Mouse (Mus musculus) 416B (cell line): ENCODE results near the gene Per2.

Source experiments
- DNase-seq: peaks from one replicate; pipeline ENCODE4 v3.0.0; 2011; ENCODE audit warnings: low read depth

Gene Per2

DNA sequence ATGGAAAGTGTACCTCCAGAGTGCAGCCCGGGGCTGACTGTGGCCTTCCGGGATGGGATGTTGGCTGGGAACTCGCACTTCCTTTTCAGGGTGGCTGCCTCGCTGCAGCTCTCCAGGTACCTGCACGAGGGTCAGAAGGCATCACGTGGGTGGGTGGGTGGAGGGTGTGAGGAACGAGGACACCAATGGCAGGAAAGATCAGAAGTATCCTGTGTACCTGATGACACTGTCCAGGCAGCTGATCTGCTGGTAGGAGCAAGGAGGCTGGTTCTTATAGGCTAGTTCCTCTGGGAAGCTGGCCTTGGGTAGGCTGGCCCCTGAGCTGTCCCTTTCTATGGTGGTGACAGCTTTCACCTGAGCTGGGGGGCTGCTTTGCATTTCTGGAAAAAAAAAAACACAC lies 28.4 kb downstream of the Per2 start:
- no peak for DNase-seq

DNA sequence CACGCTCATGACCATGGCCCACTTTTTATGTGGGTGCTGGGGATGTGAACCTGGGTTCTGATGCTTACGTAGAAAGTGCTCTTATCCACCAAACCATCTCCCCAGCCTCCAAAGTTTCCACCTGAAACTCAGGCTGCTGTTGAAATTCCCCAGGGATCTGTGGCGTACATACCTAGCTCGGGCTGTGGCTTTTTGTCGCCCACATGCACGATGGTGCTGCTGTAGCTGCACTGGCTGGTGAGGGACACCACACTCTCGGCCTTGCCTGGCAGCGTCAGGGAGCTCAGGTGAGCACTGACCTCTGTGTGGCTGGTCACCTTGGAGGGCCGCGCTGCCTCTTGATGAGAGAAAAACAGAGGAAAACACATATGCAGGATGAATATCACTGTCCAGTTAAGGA lies 29.9 kb downstream of the Per2 start:
- no peak for DNase-seq

DNA sequence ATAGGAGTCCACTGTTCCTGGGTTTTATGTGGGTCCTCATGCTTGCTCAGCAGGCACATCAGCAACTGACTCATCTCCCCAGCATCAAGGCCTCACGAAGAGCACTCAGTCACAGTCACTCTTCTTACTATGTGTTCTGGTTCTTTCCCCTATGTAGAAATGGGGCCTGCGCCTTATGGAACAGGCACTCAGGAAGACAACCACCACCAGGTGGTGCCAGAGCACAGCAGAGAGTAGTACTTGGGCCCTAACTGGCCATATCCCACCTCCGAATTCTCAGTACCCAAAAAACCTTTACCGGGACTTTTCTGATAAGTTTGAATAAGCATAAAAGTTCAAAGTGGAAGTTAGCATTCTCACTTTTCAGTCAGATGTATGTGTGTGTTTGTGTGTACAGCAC lies 30.5 kb downstream of the Per2 start:
- DNase-seq = peak; percentile 78

DNA sequence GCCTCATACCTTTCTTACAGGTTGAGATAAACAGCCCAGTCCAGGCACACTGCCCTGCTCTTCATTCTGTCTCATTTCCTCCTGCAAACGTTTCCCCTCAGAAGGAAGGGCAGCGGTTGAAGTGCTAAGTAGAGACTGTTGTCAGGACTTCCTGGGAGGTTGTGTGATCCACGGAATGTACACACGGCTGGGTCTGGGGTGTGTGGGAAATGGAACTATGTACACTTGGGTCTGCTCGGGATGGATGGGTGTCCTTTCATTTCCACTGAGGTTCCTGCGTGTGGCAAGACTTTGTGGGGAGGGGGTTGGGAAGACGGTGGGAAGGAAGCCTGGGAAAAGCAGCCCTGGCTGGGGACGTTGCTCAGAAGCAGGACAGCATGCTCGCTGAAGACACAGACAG lies 32.7 kb downstream of the Per2 start:
- no peak for DNase-seq

DNA sequence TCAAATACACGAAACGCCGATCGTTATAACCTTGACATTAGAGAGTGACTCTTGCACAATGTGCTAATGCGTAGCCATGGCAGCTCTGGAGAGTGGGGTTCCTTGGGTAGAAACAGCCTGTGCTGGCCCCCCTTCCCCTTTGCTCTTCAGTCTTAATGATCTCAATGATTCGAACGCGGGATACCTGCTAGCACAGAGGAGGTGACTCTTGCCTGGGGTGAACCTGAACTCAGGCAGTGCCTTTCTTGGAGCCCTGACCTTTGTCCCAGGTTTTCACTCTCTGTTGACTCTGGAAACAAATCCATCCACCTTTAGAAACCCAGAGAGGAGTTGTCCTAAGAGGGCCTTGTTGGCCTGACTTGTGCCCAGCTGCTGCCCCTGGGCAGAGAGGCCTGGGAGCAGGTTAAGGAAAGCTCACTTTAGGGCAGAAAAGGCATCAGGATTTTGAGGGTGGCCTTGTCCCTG lies 38.5 kb downstream of the Per2 start:
- no peak for DNase-seq

DNA sequence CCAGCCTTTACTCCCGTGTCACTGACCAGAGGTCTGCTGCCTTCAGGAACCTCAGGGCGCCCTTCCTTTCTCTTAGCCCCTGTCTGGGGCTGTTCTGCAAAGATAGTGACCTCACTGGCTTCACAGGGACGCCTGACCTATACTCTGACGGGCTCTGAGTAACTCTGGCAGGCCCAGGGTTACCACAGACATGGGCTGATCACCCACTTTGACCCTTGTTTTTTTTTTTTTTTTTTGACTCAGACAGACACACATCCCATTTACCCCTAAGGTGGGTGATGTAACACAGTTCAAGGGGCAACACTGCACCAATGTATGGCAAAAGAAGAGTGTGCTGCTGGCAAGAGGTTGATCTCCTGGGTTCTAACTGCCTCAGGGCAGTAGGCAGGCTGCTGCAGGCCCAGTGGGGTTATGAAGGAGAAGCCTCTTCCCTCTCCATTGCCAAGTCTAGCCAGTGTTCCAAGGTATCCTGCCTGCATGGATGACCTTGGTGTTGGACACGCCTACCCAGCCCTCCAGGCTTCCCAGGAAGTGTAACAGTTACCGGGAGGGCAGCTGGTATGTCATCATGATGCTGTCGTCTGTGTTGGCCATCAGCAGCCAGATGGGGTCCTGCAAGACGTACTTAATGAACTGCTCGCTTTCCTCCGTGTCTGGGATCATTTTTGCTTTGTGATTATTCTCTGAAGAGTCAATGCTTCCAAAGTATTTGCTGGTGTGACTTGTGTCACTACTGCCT lies 39.1 kb downstream of the Per2 start:
- no peak for DNase-seq

DNA sequence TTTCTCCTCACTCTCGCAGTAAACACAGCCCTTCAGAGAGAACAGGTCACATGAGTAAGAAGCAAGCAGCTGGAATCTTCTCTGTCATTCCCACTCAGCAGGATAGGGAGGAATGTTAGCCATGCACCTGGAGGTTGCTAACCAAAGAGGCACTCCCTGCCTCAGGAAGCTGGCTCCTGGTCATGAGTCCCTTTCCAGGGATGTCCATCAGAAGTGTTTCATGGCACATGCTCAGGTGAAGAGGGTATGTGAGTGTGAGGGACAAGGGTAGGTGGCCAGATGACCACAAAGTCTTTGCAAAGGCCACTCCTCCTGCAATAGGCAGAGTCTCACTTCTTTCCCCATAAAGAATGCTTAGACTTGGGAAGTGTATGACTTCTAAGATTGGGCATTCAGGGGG lies 41.1 kb downstream of the Per2 start:
- no peak for DNase-seq

DNA sequence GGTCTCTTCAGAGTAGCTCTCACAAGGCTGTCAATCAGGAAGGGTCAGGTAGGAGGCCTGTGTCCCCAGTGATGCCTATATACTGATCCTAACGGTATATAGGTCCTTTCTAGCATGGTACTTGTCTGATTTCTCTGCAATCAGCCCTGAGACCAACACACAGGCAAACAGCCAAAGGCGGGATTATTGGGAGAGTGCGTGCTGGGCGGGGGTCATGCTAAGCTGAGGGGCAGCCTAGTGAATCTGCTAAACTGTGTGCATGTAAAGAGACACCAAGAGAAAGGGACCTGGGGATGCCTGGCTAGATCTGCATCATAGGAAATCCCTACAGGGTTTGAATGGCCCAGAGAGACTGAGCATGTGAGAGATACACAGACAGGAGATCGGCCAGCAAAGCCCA lies 43.8 kb downstream of the Per2 start:
- DNase-seq = no peak

DNA sequence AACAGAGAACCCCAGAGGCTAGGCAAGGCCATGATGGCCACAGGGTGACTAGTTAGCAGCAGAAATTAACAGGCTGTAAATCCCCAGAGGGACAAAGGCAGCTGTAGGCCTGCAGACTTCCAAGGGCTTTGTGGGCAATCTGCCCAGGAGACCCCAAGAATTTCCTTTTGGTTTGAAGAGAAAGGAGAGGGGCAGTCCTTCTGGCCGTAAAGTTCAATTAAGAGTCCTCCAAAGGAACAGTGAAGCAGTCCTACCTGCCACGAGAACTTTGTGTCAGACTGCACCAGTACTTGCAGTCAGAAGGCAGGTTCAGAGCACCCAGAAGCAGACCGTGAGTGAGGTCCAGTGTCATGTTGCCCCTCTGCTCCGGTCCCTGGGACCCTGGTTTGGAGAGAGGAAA lies 44.2 kb downstream of the Per2 start:
- DNase-seq = no peak

DNA sequence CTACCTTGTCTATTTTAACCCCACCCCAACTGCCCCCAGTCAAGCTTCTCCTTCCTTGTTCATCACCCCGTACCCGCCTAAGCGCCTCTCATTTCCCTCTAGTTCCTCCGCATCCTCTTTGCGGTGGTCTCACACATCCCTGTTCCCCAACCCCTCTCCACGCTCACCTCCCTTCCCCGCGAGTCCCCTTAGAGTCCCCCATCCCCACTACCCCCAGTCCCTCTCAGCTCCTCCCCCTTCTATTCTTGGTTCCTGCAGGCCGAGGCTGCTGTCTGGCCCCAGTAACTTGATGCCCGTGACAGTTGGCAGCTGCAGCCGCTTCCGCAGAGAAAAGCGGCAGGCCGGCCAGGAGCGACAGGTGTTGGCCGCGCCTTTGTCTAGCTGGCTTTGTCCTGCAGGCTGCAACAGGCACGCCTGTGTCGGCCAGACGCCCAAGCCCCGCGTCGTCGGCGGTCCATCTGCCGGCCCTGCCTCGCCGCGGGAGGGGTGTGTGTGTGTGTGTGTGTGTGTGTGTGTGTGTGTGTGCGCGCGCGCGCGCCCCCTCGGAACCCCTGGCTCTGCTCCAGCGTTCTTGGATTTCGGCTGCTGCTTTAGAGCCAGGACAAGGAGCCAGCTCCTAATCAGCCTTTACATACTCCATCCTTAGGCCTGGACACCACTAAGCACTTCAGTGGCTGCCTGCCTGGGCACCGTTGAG lies 45.1 kb downstream of the Per2 start, which contains the start of gene Hes6:
TSS of gene Hes6 (minus strand) at position 141 of the 697 bp plus-strand sequence.
- peak; percentile 91 for DNase-seq

DNA sequence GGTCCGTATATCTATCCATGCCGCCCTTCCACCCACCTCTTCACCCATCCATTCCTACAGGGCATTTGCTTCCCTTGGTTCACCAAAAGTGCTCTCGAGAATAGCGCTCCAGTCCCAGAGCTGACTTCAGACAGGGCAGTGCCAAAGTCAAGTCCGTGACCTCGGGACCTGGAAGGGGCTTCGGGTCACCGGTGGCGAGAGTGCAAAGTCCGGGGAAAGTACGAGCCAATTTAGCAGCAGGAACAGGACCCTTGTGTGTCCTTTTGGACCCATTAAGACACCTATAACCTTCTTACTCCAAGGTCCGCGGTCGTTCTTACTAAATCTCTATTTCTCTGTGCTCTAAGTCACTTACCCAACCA lies 45.6 kb downstream of the Per2 start:
- no peak for DNase-seq

DNA sequence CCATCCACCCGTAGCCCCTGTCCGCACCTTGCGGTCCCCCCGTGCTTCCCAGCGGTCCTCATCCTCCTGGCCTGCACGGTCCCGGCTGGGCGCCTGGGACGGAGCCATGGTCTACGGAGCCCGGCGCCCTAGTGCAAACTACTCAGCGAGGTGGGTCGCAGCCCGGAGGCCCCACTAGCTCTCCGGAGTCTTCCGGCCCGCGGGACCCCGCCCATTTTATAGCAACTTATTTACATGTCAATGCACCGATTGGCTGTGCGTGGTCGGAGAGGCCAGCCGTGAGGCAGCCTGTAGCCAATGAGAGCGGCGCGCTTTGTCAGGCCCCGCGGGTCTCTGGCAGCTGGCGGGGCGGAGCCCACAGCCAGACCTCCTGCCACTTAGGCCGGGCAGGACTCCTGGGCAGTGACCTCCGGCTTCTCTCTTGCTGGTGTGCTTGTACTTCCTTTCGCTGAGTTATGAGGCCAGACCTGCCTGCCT lies 46.1 kb downstream of the Per2 start:
- peak; percentile 99 for DNase-seq

DNA sequence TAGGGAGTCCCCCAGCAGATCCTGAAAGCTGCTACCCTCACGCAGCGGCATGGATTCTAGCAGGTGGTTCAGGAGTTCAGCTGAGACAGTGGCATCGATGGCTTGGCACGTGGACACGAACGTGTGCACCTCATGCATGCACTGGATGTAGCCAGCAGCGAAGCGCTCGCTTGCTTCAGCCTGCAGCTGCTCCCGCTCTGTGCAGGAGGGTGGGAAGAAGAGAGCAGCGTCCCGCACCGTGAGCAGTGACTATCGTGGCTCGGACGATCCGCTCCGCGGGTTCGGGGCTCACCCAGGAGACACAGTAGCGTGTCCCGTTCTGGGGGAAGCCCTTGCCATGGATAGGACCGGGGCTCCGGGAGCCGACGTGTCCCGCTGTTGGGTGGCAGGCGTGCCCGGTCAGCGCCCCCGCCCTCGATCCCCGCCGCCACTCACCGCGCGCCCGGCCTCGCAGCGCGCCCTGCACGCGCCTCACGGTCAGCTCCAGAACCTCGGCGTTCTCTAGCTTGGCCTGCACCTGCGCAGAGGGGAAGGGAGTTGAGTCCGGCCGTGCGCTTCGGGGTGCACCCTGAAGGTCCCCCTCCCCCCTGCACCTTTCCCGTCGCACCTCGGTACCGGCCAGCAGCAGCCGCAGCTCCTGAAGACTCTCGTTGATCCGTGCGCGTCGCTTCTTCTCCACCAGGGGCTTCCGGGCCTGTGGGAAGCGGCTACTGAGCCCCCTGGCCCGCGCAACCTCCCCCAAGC lies 46.7 kb downstream of the Per2 start:
- DNase-seq = no peak

DNA sequence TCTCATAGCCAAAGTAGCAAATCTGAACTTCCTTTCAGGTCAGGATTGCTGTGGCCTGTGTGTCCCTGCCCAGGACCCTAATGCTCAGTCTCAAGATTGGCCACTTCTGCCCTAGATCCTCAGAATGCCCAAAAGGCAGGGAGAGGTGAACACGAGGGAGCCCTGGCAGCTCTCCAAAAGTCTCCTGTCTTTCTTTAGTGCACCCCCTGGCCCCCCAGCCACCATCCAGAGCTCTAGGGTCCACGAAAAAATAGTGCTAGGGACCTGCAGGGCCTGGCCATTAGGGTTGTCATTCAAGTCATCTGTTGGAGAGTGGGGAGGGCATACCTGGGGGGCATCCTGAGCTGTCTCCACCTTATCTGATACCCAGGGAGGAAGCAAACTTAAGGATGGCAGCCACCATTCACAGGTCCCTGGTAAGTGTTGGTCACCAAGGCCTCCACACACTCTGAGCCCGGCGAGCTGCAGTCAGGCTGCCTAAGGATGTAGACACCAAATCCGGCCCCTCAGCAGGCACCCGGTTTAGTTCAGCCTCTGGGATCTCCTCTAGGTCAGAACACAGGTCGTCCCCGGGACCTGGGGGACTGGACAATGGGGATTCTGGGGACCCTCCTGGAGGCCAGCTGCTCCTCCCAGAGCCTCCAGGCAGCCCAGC lies 47.4 kb downstream of the Per2 start:
- DNase-seq = no peak

DNA sequence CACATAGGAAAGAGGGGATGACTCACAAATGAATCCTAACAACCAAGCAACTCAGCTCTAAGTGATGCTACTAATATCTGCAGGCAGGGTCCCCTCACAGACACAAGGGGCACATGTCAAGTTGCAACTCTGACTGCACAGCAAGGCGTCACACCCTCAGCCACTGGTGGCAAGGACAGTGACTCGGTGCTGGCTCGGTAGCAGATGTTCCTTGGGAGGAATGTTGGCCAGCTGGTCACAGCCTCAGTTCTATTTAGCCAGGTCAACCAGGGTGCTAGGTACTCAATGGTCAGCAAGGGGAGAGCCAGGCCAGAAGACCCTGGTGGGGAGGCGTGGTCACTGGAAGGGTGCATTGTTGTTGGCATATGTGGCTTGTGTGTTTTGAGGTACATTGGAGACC lies 51.3 kb downstream of the Per2 start:
- DNase-seq = no peak

DNA sequence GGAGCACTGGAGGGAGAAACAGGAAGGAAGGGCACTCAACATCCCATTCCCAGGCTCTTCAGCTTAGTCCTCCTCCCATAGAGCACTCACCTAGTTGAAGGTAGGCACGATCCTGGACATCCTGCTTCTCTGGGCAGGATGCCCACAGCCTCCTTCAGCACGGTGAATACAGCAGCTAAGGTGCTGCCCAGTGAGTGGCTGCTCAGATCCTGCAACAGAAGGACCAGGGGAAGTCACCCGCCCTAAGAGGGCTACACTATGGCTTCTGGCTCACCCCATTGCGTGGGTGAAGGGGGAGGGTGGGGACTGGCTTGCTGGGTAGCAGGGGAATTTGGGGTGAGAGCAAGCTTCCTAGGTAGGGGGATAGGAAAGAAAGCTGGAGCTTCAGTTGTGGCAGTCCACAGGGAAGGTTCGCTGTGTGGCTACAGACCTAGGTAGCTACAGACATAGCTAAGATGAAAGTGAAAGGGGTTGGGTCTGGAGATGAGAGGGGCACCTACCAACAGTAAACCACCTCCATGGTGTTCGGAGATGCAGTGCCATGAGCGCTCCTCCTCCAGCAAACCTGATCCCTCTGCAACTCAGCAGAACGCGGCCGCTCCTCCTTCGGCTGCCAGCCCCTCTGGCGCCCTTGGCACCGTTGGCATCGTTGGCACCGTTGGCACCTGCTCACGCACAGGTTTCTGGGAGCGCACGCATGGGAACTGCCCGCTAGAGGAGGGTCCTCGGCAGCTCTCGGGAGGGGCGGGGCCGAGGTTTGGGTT lies 53.5 kb downstream of the Per2 start:
- DNase-seq = no peak

DNA sequence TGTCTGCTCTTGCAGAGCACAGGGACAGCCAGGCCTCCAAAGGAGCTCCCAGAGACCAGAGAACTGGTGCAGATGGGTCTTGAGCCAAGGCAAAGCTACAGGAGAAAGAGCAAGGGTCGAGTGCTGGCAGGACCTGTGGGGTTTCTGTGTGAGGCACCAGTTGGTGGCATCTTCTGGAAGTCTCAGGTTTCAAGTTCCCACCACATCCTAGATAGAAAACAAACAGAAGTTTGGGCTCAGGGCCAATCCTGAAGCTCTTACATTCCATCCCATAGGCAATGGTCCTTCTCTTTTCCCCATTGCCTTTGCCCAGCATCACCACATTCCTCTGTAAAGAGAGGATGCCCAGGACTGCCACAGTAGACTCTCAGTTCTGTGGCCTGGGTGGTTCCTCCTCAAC lies 54.1 kb downstream of the Per2 start:
- peak; percentile 51 for DNase-seq

DNA sequence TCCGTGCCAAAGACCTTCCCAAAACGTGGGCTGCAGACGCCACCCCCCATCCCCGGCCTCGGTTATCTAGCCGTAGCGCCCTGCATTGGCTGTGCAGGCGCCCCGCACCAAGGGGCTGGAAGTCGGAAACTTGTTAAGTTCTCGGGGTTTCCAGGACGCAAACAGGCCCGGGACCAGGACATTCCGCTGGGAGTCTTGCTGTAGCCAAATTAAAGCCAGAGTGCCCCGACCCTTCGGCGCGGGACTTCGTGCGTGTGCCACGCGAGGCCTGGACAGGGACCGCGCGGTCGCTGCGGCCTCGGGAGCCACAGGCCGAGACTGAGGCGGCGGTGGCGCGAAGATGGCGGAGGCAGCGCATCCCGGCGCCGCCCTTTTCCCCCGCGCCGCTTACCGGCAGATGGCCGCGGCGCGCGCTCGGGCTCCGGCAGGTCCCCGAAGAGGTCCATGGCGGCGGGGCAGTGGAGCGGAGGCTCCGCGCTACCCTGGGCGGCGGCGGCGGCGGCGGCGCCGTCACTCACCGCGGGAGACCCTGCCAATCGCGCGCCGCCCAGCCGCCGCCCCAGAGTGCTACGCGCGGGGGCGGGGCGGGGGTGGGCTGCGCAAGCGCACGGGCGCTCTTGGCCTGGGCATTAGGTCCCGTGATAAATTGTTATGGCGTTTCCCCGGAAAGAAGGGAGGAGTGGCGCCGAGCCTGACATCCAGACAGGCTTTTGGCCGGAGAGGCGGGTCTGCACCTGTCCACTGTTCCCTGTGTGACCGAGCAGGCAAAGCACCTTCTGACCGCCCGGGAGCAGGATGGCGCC lies 60.7 kb downstream of the Per2 start, which contains the start of gene Ilkap:
TSS of gene Ilkap (minus strand) at position 556 of the 803 bp plus-strand sequence.
- DNase-seq = peak; percentile 82

DNA sequence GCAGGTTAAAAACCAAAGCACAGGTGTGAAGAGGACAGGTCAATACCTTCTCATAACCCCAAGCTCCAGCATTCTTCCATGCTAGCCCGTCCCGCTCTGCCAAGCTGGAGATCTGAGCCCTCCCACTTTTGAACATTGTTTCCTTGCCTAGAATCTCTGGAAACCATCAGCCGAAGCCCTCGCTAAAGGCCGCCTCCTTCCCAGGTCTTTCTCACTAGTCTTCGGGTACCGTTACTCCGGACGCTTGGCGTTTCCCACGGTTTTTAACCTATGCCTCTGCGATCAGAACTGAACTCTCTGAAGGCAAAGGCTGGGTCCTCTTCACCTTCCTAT lies 61.2 kb downstream of the Per2 start:
- no peak for DNase-seq

DNA sequence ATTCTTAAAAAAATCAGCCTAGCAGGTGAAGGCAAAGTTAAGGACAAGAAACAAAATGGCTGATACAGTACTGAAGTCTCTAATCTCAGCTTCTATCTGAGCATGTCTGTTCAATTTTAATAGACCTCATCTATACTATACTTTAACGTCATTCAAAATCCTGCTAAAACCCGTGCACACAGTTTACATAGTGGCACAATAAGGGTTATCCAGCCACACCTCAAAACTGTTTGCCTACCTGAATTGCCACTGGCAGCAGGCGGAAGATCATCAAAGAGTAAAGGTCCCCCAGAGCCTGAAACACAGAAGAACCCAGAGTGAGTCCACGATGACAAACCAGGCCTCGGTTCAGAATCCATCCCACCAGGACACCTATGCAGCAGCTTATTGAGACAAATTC lies 68.8 kb downstream of the Per2 start:
- DNase-seq = no peak

DNA sequence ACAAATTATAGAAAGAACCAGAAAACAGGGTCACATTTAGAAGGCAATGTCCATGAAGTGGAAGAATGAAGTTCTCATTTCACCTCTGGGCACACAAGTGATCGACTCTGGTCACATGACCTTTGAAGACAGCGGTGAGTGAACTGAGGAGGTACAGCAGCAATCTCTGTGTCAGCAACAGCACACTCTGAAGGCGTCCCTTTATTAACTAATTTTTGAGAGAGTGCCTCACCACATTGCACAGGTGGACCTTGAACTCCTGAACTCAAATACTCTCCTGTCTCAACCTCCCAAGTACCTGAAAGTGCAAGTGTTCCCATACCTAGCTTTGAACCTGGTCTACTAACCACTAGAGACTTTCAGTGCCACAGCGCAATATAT lies 78.0 kb downstream of the Per2 start:
- DNase-seq = no peak
